Mouse (Mus musculus): Measurements from ENCODE around the gene Zcchc18. TPM values are rescaled to one million over a fixed set of nuclear protein-coding genes. Genes with fewer than 3 reads are reported as not detected.
"Not testable (repeated sequence)": the region's sequence is repeated elsewhere in the genome, so short reads cannot be mapped to it uniquely, and the experiment has no call there.

Gene Zcchc18
- total RNA-seq (2022), result 100 to 1,000 TPM; 251 to 290 (median 278) TPM

DNA sequence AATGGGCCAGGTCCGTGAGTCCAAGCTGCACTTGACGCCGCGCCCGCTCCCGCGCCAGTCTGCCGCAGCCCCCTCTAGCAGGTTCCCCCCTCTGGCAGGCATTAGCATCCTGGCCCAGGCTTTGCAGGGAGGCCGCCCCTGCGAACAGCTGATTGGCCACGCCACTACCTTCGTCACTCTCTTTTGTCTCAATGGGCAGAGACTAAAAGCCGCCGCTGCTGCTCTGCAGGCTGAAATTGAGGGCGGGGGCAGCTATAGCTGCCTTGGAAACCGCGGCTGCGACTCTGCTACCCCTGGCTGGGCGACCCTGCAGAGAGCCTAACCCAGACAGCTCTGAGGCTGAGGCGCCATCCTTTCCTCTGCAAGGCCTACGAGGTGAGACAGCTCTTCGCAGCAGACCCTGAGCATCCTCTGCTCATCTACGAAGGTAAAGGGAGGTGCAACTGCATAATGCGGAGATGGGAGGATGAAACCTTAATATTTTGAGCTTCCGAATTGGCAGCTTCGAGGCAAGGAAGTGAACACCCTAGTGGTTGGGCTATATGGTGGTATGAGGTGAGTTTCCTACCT lies at the start of gene Zcchc18:
Zcchc18 (plus strand) TSS at position 178 of the 570 bp plus-strand sequence.
- peak; percentile 81 to 87 for DNase-seq (ENCODE audit: low spot score in 2 of 2)

- DNase-seq (ENCODE audit: low spot score in 2 of 2), result peak; percentile 64 to 90
Measured at GRCm38 (mm10) chrX:136957583-136958279, 35.2 kb upstream of the Zcchc18 start.

GRCm38 (mm10) chrX:136958300-136958699 lies 34.7 kb upstream of the Zcchc18 start:
- DNase-seq (ENCODE audit: low spot score in 2 of 2), result not testable (repeated sequence)

- DNase-seq (ENCODE audit: low spot score in 2 of 2), result no peak
Measured at GRCm38 (mm10) chrX:136959688-136960087, 33.3 kb upstream of the Zcchc18 start.

DNA sequence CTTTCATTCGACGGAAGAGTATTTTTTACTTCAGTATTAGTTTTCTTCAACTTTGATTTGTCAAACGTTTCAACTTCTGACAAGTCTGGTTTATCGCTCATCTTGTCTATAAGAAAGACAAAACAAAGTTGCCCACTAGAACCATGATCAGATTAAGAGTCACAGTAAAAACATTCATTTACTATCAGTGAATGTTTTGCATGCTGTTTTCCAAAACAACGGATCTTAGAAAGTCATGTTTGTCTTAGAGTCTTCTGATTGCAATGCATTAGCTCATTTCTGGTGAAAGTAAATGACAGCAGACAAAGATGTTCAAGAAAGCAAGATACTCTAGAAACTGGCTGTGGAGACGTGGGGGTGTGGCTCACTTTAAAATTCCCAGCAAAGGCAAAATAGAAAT lies 17.6 kb upstream of the Zcchc18 start, which contains the start of gene Tmsb15b2:
Tmsb15b2 (minus strand) TSS at position 101 of the 400 bp plus-strand sequence.
- not testable (repeated sequence) for DNase-seq (ENCODE audit: low spot score in 2 of 2)

- DNase-seq (ENCODE audit: low spot score in 2 of 2), result peak in 1 of 2 experiments; percentile 67
Measured at GRCm38 (mm10) chrX:136976424-136977084, 16.4 kb upstream of the Zcchc18 start, which contains the start of the genes Tmsb15l and Tmsb15b1. Gene Tmsb15l (minus strand): TSS chrX:136976869. Gene Tmsb15b1 (minus strand): TSS chrX:136976874.

- no peak for DNase-seq (ENCODE audit: low spot score in 2 of 2)
Measured at GRCm38 (mm10) chrX:136978616-136979015, 14.3 kb upstream of the Zcchc18 start.

DNA sequence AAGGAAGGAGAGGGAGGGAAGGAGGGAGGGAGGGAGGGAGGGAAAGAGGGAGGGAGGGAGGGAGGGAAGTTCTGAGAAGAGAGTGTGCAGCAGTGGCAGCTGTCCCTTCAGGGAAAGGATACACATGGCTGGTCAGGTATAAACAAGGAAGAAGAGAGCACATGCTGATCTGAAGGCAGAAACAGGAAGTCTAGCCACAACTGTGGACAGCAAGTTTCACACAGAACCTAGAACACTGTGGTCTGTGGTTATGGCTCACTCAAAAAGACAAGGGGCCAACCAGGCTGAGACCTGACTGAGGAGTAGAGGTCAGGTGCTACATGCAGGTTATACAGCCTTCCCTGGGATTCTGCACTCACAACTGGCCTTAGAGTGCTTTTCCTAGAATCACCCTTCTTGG lies 6.9 kb upstream of the Zcchc18 start:
- DNase-seq (ENCODE audit: low spot score in 2 of 2), result no peak

DNA sequence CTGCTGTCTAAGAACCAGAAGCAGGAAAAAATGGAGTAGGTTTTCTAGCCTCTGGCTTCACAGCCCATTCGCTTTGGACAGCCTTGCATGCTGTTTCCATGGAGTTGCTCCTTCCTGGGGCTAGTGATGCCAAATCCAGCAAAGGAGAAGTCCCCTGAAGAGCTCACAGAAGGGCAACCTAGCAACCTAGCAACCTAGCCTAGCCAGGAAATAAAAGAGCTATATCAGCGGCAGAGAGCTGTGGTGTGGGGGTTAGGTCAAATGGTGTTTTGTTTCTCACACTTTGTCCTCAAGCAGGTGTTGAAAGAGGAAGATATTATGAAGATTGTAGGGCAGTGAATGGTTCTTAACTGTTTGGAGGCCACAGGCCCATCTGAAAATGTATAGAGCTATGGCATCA lies 1.7 kb upstream of the Zcchc18 start:
- no peak for DNase-seq (ENCODE audit: low spot score in 2 of 2)

DNA sequence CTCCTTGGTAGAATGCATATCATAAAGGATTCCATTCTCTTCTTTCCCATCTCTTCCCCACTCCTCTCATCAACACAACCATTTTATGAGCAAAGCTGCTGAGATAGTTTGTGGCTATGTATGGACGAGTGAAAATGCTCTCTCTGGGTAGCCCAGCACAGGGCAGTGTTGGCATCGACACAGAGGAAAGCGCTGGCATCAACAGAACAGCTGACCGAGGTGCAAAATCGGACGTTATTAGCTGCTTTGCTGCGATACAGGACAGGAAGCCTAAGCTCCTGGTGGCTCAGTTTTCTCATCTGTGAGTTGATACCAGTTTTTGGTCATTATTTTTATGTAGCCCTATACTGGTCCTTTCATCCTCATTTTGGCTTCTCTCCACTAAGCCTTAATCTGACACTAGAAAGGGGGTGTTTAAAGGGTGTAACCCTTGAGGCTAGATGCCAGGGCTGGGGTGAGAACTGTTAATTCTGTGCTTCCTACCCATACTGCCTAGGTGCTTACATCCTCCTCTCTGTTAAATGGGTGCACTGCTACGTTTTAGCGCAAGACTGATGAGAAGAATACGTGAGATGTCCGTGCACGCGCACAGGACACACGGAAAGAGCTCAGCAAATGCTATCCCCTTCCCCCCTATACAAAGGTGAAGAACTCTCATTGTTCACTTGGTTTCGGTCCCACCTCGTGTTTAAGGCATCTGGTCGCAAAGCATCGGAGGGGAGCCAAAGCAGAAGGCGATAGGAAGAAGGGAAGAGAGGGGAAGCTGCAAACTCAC lies 577 bp upstream of the Zcchc18 start:
- DNase-seq (ENCODE audit: low spot score in 2 of 2), result no peak

DNA sequence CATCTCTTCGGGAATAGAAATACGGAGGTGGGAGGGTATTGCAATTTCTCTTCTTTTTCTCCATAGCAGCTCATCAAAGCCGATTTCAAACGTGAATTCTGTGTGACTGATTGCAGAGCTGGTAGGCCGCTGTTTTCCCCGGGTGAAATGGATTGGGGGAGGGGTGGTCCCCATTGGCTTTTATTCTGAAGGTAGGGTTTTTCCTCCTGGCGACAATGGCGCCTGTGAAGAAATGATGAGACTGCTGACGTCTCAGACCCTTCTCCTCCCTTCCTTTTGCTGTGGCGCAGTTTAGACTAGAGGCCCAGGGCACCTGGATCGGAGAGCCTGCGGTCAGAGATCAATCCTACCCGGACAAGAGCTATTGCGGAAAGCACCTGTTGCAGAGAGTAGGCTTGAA lies 686 bp downstream of the Zcchc18 start:
- no peak for DNase-seq (ENCODE audit: low spot score in 2 of 2)

- no peak for DNase-seq (ENCODE audit: low spot score in 2 of 2)
Measured at GRCm38 (mm10) chrX:136996256-136996655, 3.3 kb downstream of the Zcchc18 start.

DNA sequence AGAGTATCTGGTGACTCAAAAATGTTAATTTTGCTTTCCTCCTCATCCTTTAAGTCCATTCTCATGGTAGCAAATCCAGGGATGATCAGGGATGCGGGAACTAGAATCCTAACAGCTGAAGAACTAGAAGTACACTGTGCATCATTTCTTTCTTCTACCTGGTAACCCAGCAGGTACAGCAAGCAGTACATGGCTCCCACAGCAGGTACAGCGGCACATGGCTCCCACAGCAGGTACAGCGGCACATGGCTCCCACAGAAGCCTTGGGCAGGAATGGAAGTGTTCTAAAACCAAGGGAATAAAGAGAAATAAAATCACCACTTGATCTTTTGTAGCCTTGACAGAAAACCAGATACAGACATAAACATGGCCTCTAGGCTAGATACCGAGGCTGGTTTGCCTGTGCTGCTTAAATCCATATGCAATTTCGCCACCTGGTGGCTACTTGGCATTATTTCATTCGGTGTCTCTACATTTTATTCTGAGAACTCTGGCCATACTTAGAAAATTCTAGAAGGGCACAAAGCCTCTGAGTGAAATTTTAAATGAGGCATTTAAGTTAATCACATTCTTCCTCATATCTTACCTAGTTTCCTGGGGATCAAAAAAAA lies 22.2 kb downstream of the Zcchc18 start:
- peak in 1 of 2 experiments; percentile 55 for DNase-seq (ENCODE audit: low spot score in 2 of 2)

GRCm38 (mm10) chrX:137017668-137018067 lies 24.7 kb downstream of the Zcchc18 start:
- DNase-seq (ENCODE audit: low spot score in 2 of 2), result no peak

GRCm38 (mm10) chrX:137019310-137019709 lies 26.4 kb downstream of the Zcchc18 start:
- peak; percentile 18 to 56 for DNase-seq (ENCODE audit: low spot score in 2 of 2)

GRCm38 (mm10) chrX:137030916-137031315 lies 38.0 kb downstream of the Zcchc18 start:
- no peak for DNase-seq (ENCODE audit: low spot score in 2 of 2)

DNA sequence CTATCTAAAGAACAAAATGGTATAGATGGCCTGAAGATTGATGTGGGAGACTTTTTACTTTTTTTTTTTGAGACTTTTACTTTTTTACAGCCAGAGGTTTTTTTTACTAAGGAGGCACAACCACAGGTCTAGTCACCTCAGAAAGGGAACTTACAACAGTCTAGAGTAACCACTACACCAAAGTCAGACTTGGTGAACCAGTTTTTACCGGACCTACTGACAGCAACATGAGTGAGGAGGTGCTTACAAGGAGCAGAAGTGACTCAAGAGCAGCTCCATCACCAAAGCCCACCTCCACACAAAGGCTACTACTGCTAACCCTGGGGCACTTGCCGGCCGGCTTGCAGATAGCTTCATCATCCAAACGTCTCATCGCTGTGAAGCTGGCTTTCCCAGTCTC lies 38.8 kb downstream of the Zcchc18 start:
- no peak for DNase-seq (ENCODE audit: low spot score in 2 of 2)

- DNase-seq (ENCODE audit: low spot score in 2 of 2), result no peak
Measured at GRCm38 (mm10) chrX:137034322-137034721, 41.4 kb downstream of the Zcchc18 start.

DNA sequence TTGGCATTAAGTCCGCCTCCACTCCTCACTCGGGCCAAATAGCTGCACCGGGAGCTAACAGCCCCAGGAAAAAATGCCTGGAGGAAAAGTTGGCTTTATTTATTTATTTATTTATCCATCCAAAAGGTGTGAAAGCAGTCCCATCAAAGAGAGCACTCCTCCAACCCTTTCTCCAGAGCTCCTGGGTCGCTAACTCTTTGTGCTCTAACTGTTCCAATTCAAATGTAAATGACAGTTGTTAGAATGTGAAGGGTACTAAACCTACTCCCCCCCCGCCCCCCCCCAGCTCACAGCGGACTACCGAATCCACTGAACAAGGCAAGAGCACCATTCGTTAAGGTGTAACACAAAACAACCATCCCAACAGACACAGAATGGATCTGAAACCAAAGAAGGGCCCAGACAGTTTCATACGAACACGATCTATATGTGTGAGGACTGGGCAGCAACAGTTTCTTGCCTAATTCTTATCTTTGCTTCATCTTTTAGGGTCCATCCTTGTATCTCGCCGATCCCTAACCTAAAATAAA lies 44.6 kb downstream of the Zcchc18 start:
- DNase-seq (ENCODE audit: low spot score in 2 of 2), result no peak

DNA sequence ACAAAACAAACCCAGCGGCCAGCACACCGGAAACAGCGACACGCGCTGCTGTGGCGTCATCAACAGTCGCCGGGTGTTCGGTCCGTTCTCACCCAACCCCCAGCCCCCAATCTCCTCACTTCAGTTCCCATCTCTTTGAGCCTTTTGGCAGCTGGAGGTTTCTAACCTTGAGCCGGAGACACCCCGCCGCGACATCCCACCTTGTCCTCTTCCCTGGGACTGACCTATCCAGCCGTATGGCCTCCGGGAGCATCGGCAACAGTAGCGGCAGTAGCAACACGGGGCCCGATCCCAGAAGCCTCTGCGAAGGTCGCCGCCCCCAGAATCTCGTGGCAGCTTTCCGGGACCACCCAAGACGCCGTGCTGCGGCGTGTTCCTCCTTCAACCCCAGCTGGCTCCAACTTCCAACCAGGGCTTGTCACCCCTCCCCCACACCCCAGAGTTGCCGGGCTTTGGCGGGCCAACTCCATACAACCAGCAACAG lies 45.1 kb downstream of the Zcchc18 start, which contains the start of gene Slc25a53:
Slc25a53 (minus strand) TSS at position 303 of the 484 bp plus-strand sequence.
- peak; percentile 72 to 87 for DNase-seq (ENCODE audit: low spot score in 2 of 2)

Data from layer of hippocampus, adult 8-10 months (tissue).